Mouse (Mus musculus) embryo, embryonic 11.5 days (tissue): ENCODE data around the gene Sgcd.
"Not testable (repeated sequence)": the region's sequence is repeated elsewhere in the genome, so short reads cannot be mapped to it uniquely, and the experiment has no call there.

Experiments
- DNase-seq: peaks from one replicate; pipeline ENCODE4 v3.0.0-alpha.2; 2012; ENCODE audit warnings: low read depth, low spot score

Sgcd gene

DNA sequence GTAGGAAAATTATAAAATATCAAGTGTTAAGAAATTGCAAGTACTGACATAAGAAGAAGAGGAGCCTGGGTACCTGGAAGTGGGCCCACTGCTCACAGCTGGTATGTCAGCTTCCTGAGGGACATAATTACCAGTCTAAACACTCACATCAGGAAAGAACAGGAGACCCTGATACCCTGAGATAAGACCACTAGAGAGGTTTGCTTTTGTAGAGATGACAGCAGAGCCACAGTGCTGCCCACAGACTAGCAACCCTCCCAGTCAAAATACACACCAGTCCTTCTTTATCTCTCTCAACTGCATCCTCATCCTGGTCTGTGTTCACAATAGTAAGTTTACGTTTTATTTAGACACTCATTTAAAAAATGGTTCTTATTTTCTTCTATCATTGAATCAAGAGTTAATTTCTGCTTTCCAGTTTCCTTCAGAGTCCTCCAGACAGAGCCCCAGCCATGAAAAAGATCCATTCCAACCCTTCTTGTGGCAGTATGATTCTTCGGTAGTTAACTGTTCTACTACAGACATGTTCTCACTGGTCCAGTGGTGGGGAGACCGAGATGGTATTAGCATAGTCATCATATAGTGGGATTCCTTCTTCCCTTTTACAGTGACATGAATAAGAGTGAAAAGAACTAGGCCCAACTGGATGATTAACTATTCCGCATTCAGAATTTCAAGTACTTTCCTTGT is 211.4 kb downstream of the Sgcd start:
- no peak for DNase-seq

DNA sequence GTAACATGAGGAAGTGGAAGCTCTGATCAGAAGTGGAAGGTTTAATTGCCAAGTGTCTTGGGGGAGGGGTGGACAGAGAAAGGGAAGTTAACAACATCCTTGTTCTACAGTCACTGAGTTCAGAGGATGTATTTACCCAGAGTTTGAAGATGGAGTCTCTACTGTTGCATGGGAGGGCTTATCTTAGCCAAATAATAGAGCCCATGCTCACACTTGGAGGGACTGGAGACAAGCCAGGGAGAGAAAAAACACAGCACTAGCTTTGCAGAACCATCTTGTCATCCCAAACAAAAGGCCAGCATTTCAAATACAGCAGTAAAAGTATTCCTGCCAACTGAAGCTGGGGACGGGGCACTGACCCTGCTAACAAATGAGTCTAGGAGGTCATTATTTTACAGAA is 212.8 kb downstream of the Sgcd start:
- no peak for DNase-seq

DNA sequence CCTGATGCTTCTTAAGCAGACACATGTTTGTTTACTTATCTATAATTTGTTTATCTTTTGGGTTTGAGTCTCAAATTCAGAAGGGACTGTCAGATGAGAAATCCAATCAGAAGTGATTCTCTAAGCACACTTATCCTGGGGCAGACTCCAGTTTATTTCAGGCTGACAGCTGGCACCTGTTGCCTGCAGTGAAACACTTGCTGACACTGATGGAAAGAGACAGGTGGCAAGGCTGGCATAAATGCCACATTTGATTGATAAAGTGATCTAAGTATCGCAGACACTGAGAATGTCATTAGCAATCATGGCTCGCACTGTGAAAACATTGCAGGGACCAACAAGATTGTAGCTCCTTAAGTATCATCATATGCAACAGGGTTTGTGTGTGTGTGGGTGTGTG is 222.9 kb downstream of the Sgcd start:
- no peak for DNase-seq

DNA sequence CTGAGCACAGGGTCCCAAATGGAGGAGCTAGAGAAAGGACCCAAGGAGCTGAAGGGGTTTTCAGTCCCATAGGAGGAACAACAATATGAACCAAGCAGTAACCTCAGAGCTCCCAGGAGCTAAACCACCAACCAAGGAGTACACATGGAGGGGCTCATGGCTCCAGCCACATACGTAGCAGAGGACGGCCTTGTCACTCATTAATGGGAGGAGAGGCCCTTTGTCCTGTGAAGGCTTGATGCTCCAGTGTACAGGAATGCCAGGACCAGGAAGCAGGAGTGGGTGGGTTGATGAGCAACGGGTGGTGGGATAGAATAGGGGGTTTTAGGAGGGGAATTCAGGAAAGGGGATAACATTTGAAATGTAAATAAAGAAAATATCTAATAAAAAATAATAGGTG is 225.2 kb downstream of the Sgcd start:
- DNase-seq = not testable (repeated sequence)

DNA sequence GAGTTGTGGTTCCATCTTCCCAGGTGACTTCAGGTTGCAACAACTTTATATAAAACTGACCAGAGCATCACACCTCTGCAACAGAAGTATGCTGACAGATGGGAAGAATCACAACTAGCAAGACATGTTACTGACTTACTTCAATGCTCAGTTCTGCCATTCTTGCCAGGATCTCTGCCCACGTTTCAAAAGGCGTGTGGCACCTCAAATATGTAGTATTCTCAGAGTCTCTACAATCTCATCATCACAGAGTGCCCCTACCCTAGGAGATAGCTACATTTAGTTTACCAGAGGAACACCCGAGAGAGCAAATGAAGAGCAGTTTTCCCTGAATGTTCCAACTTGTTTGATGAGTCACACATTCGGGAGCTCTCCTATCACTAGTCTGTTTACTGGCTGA is 229.8 kb downstream of the Sgcd start:
- no peak for DNase-seq

DNA sequence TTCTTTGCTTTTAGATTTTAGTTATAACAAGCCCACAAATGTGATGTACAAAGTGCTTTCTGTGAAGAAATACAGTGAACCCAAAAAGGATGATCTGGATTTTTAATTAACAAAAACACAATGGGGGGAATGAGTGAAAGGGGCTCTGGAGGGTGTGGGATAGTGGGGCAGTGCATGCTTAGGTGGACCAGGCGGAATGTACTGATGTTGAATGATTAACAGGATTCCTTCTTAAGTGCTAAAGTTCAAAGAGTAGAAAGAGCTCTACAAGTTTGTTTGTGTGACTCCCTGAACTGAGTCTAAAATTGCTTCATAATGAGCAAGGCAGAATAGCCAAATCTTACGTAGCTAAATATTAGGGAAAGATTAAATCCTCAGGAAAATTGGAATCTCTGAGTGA is 246.0 kb downstream of the Sgcd start:
- no peak for DNase-seq

DNA sequence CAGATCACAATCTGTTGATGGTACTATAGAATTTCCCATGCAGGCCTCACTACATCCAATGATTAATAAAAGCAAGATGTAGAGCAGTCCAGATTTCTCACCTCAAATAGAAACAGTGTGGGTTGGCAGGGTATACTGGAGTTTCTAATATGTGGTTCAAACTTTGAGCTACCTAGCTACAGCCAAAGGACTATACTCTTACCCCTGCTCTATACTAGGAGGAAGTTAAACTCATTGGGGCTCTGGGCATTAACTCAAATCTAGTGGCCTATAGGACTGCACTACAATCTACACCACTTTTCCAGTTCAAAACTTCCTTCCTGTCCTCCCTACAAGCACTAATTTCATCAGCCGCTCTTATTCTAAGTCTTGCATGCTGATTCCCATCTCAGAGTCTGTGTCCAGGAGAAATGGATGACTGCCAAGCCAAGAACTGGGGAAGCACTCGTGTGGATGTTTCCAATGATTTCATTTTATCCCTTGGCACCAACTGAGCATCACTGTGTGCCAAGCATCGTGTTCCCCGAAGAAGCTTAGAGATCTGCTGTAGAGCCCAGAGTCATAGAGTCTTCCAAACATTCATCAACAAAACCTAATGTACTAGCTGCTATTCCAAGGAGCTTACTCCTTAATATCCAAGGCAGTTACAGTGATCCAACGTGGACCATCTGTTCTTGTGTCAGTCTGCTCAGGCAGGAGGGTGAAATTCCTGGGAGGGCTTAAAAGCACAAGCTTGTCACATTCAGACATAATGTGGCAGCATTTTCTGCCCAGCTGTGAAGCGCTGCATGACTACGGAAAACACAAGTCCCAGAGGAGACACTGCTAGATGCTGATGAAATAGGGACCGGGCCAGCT is 283.6 kb downstream of the Sgcd start:
- DNase-seq = no peak

DNA sequence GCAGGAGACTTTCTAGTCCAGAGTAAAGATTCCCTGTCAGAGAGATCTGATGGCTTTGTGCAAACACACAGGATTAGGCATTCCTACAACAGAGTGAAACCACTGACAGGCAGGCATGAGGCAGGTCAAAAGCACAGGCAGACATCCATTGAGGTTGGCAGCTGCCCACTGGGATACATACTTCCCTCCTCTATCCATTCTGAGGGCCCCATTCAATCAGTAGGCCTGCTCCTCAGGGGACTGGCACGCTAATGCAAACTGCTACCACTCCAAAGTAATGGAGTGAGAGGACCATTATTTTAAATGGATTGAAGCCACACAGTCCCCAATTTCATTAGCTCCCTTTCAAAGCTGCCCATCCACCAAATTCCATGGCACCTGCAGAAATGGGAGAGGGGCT is 293.2 kb downstream of the Sgcd start:
- no peak for DNase-seq

DNA sequence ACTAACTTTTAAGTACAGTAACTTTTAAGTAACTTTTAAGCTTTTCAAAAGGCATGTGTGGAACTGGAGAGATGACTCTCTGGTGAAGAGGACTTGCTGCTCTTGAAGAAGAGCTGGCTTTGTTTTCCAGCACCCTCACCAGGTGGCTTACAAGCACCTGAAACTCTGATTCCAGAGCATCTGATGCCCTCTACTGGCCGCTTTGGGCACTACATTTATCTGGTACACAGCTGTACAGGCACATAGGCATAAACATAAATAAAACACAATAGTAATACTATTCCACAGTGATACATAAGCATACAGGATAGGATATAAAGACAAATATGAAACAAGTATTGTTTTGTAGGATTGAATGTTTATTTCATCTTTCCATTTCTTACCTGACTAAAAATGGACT is 330.6 kb downstream of the Sgcd start:
- DNase-seq = peak; percentile 7

DNA sequence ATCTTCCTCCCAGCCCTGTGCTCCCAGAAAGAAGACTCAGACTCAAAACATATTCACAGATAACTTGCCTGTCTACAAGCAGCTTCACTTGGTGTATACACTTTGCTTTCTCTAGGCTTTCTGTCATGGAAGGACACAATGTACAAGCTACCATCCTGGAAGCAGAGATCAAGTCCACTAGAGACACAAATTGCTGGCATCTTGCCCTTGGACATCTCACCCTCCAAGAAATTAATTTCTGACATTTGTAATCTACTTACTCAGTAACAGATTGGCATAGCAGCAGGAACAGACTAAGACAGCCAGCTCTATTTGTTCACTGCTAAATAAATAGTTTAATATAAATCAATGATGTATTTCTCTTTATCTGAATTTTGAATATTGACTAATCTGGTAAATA is 342.9 kb downstream of the Sgcd start:
- DNase-seq = no peak

DNA sequence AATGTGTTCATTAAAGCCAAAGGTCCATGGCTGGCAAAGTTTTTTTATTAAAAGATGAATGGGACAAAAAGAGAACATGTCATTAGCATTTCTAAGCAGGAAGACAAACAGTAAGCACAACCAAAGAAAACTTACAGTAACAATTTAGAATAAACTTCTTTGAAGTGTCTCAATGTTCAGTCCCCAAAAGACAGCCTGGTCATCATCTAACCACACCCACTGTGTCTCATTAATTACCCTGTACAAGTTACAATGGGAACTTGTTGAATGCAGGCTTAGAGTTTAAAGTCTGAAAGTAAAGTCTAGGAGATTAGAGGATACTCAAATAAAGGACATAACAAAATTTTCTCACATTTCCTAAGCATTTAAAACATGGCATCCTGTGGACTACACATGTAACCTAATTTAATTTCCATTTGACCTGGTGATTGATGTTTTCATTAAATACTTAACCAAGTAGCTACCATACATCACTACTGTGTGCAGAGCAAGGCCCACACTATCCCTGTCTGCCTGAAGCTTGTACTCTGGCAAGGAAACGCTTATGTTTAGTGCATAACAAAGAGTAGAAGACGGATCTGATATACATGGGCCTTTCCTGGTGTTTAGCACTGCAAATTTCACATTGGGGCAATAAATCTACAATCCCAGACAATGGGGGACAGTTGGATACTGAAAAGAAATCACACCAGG is 347.1 kb downstream of the Sgcd start:
- no peak for DNase-seq

DNA sequence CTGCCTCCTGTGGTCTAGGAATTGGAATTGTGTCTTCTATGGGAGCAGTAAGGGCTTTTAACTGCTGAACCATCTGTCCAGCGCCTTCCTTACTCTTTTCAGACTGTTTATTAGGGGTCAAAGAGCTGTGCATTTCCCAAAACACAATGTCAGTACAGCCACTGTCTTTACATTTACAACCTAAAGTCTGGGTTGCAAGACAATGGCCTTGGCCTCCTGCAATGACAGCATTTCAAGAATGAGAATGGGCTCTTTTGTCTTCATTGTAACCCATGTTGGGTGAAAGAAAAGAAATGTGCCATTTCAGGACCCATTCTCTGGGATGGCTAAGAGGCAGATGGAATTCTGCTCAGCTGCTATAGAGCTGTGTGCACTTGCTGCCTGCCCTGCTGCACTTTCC is 348.2 kb downstream of the Sgcd start:
- DNase-seq = peak; percentile 7

DNA sequence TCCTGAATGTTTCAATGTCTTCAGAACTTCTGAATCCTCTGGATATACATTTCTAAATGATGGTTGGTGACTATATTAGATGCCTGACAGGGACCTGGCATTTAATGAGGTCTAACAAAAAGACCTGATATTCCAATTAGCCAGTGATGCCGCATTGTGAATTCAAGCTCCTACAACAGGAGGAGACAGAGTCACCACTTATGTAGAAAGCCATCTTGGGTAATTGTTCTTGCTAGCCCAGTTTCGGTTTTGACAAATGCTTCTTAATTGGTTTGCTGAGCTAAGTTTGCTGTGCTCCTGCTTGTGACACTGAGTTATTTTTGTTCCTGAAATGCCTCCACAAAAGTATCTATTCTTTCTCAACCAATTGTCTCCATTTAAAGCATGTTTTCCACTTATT is 358.6 kb downstream of the Sgcd start:
- no peak for DNase-seq

DNA sequence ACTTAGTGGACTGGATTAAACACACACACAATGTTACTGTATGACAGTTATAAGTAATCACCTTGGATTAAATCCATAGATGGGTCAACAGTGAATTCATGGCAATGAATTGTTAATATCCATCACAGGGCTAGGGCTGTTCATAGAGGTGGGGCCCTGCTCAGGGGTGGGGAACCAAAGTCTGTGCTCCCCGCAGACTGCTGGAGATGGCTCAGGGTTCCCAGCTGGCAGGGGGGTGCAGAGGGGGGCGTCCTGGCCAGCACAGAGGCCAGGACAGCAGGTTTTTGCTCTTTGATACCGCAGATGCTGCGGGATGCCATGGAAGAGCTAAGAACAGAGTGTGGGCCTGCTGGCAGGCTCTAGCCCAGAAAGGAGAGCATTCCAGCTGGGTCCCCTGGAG is 378.9 kb downstream of the Sgcd start:
- DNase-seq = no peak

DNA sequence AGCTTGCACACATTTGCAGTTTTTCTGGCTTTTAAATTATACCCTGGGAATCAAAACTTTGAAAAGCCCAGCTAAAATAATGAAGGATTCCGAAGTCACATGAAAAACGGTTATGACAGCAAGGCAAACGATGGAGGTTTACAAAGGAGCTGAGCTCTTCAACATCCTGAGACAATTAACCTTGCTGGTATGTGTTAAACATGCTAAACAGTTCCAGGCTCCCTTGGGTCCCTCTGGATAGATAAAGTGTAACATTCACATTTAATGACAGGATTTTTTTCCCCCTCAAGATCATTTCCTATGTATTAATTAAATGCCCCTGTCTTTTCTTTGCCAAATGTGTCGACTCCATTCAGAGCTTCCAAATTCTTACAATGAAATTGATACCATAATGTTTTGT is 414.1 kb downstream of the Sgcd start:
- DNase-seq = no peak

DNA sequence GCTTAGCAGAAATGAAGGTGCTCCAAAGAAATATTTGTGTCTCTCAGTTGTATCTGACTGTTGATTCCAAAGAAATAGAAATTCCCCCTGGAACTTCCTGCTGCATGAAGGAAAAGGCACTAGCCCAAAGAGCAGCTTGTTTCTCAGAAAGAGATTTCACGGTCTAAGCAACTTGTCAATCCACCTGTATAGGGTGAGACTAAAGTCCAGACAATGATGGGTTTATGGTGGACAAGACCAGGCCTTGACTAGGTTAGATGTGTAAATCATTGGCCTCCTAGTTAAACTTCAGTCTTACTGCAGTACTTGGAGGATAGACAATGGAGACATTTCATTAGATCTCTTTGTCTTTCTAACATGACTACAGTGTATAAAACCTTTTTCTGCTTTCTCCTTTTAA is 420.3 kb downstream of the Sgcd start:
- DNase-seq = no peak

DNA sequence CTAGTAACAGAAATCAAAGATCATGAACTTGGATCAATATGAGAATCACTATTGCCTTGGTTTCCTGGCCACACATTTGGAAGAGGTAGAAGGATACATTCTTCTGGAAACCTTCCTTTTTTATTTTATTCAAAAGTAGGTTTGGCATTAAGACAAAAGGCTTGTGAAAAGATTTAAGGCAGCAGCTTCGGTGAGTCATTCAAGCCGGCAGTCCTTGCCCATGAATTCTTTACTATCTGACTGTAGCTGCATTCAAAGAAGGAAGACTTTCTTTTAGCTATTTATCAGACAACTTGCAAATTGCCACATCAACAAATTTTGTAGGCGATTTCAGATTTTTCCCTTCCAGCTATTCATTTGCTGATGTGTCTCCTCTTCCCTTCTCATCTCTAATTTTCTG is 422.6 kb downstream of the Sgcd start:
- no peak for DNase-seq

DNA sequence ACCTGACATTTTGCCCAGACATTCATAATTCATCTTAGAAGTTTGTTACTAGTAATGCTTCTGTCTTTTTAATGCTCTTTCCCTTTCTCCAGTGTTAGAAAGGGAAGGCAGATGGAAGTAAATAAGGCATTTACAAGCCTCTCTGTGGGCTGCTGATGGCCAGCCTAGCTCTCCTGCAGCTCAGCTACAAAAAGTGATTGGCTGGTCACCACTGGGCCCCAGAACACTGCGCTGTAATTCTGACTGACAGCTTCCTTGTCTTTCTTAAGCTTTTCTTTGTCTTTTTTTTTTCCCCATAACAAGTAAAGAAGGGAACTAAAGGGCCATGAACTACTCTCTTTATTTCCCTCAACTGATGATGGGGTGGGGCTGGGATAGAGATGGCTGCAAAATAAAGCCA is 463.9 kb downstream of the Sgcd start:
- no peak for DNase-seq

DNA sequence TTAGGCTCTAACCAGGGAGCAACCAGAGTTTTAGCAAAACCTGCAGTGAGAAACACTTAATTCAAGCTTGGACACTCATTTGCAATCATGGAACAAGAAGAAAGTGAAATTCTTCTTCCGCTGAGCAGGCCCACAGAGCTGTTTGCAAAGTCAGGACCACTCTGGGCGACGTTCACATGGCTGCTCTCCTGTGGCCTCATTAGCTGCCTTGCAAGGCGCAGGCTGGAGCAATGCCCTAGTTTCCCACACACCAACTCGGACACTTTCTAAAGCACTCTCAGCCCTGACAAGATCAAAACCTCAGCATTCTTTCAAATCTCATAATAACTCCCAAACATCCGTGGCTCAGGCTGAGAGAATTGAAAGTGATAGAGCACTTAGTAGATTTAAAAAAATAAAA is 480.7 kb downstream of the Sgcd start:
- no peak for DNase-seq

DNA sequence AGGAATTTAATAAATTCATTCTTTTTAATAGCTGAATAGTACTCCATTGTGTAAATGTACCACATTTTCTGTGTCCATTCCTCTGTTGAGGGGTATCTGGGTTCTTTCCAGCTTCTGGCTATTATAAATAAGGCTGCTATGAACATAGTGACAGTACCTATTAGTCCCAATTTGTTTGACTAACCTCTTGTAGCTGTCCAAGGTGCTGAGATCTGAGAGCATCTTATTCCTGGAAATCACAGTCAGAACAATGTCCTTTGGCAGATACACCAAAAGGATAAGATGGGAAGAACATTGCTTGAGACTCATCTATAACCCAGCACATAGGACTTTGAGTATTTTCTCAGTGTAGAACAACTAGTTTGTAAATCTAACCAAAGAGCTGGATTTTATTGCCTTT is 485.5 kb downstream of the Sgcd start:
- peak; percentile 19 for DNase-seq

DNA sequence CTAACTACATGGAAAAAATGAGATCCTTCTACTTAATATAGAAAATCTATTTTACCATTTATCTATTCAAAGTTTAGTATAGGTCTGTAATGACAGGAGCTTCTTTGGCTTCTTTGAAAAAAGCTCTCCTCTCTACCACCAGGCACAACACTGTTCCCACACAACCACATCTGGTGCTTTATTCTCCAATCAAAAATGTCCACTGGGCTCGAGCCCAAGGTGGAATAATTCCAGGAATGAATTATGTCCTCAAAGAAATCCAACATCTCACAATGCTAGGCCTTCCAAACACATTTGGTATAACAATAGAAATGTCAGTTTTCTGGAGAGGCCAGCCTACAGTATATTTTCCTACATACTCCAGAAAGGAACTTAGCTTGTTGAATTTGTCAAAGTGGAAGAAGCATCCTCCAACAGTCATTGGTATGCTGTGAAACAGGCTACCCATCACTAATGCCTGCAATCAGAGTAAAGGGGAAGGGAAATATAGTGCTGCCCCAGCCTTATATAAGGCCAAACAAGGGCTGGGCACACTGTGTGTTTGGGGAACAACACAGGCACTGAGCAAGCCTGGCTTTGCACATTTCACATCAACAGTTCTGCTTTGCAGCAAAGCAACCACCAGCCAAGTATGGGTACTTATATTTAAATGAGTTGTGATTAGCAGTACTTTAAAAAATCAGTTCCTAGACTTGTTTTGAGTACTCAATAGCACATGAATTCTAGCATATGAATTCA is 515.1 kb downstream of the Sgcd start:
- DNase-seq = no peak

DNA sequence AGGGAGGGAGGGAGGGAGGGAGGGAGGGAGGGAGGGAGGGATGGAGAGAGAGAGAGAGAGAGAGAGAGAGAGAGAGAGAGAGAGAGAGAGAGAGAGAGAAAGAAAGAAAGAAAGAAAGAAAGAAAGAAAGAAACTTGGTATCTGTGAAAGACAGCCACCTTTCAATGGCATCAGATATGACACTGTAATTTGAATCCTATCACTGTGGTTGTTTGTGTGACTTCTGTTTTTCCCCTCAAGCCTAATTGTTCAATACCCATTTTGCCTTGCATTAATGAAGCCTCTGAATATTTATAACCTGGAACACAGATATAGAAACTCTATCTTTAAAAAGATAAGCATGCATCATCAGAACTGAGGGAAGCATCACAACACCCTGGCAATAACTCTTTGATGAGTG is 528.1 kb downstream of the Sgcd start:
- DNase-seq = not testable (repeated sequence)
